Mouse (Mus musculus) spleen, adult 12 weeks (tissue): Measurements from ENCODE around the gene 1700056E22Rik.

ENCODE experiments used
- DNase-seq: peaks from one replicate; pipeline ENCODE4 v3.0.0; 2022; ENCODE audit warnings: low spot score

Gene 1700056E22Rik

GRCm38 (mm10) chr1:184051286-184051685, 17.2 kb upstream of the 1700056E22Rik start:
- no peak for DNase-seq

- no peak for DNase-seq
Measured at GRCm38 (mm10) chr1:184048675-184049418, 14.7 kb upstream of the 1700056E22Rik start.

GRCm38 (mm10) chr1:184047818-184048217, 13.7 kb upstream of the 1700056E22Rik start:
- DNase-seq, result no peak

- no peak for DNase-seq
Measured at GRCm38 (mm10) chr1:184046070-184046677, 12.1 kb upstream of the 1700056E22Rik start.

GRCm38 (mm10) chr1:184043391-184043790, 9.3 kb upstream of the 1700056E22Rik start:
- DNase-seq, result no peak

- no peak for DNase-seq
Measured at GRCm38 (mm10) chr1:184042745-184043144, 8.6 kb upstream of the 1700056E22Rik start.

GRCm38 (mm10) chr1:184041778-184042573, 7.9 kb upstream of the 1700056E22Rik start:
- DNase-seq, result no peak

- no peak for DNase-seq
Measured at GRCm38 (mm10) chr1:184040906-184041305, 6.8 kb upstream of the 1700056E22Rik start.

- no peak for DNase-seq
Measured at GRCm38 (mm10) chr1:184040181-184040580, 6.1 kb upstream of the 1700056E22Rik start.

GRCm38 (mm10) chr1:184039301-184039700, 5.2 kb upstream of the 1700056E22Rik start:
- DNase-seq, result no peak

GRCm38 (mm10) chr1:184037802-184038201, 3.7 kb upstream of the 1700056E22Rik start:
- no peak for DNase-seq

GRCm38 (mm10) chr1:184035346-184035903, 1.3 kb upstream of the 1700056E22Rik start:
- DNase-seq, result no peak

- peak; percentile 18 for DNase-seq
Measured at GRCm38 (mm10) chr1:184034741-184035181, 660 bp upstream of the 1700056E22Rik start.

- DNase-seq, result peak; percentile 69
Measured at GRCm38 (mm10) chr1:184033390-184034010, 601 bp downstream of the 1700056E22Rik start.

GRCm38 (mm10) chr1:184032682-184033389, 1.3 kb downstream of the 1700056E22Rik start:
- DNase-seq, result no peak

- no peak for DNase-seq
Measured at GRCm38 (mm10) chr1:184030070-184030802, 3.9 kb downstream of the 1700056E22Rik start.

GRCm38 (mm10) chr1:184027039-184027438, 7.1 kb downstream of the 1700056E22Rik start:
- no peak for DNase-seq

- no peak for DNase-seq
Measured at GRCm38 (mm10) chr1:184025079-184025478, 9.0 kb downstream of the 1700056E22Rik start.

GRCm38 (mm10) chr1:184024631-184025030, 9.5 kb downstream of the 1700056E22Rik start:
- DNase-seq, result no peak

- DNase-seq, result no peak
Measured at GRCm38 (mm10) chr1:184023971-184024370, 10.1 kb downstream of the 1700056E22Rik start.

- DNase-seq, result no peak
Measured at GRCm38 (mm10) chr1:184019722-184020107, 14.4 kb downstream of the 1700056E22Rik start.
